Mouse (Mus musculus) midbrain, embryonic 16.5 days (tissue): ENCODE data around the gene Spg20. TPM values are rescaled to one million over a fixed set of nuclear protein-coding genes. Genes with fewer than 3 reads are reported as not detected.

Experiments
- ATAC-seq: fragments of 200-750 bp; cut with Nextera tagmentation; 2 replicates; pipeline ENCODE4 v1.8.0; 2017; ENCODE audit warnings: moderate TSS enrichment
- H3K27ac ChIP-seq: fragments of 300-500 bp; sonication (generic); 2 replicates; pipeline ENCODE4 v1.5.1; 2014; ENCODE audit warnings: mild to moderate bottlenecking, low read length, mixed read lengths
- H3K27me3 ChIP-seq: fragments of 300-500 bp; sonication (generic); 2 replicates; pipeline ENCODE4 v1.6.1; 2014; ENCODE audit warnings: low read depth, low read length, mixed read lengths; ENCODE audit not compliant: control insufficient read depth, insufficient read depth
- H3K36me3 ChIP-seq: fragments of 300-500 bp; sonication (generic); 2 replicates; pipeline ENCODE4 v1.6.1; 2014; ENCODE audit warnings: mild to moderate bottlenecking, low read length, moderate library complexity, mixed read lengths; ENCODE audit not compliant: control insufficient read depth, insufficient read depth
- H3K4me1 ChIP-seq: fragments of 300-500 bp; sonication (generic); 2 replicates; pipeline ENCODE4 v1.6.1; 2014; ENCODE audit warnings: mild to moderate bottlenecking, low read length, mixed read lengths; ENCODE audit not compliant: control insufficient read depth, insufficient read depth
- H3K4me2 ChIP-seq: fragments of 300-500 bp; sonication (generic); 2 replicates; pipeline ENCODE4 v1.6.1; 2014; ENCODE audit warnings: mild to moderate bottlenecking, low read length, mixed read lengths
- H3K4me3 ChIP-seq: fragments of 300-500 bp; sonication (generic); 2 replicates; pipeline ENCODE4 v1.5.1; 2014; ENCODE audit warnings: low read depth, mild to moderate bottlenecking, low read length, moderate library complexity, mixed read lengths
- H3K9ac ChIP-seq: fragments of 300-500 bp; sonication (generic); 2 replicates; pipeline ENCODE4 v1.6.1; 2014; ENCODE audit warnings: low read depth, low read length, mixed read lengths
- H3K9me3 ChIP-seq: fragments of 300-500 bp; sonication (generic); replicated peaks from 2 replicates; pipeline ENCODE4 v1.6.1; 2014; ENCODE audit warnings: mild to moderate bottlenecking, low read length, mixed read lengths; ENCODE audit not compliant: control insufficient read depth, poor library complexity, severe bottlenecking
- WGBS: fragments of 180-500 bp; shearing (Covaris S2); extraction: QIAGEN DNeasy Blood & Tissue Kit; methylation state at CpG from one replicate; pipeline ENCODE4 v1.1.7; 2014; 5-methylcytosine and 5-hydroxymethylcytosine counted together
- polyA plus RNA-seq: library from polyadenylated mRNA; unstranded; fragments of >200 nt; fragmentation: Nextera tagmentation; extraction: Ambion mirVana; gene quantifications from 2 replicates; pipeline ENCODE4 v1.2.1, GENCODE M21; 2015

The Spg20 gene
- polyA plus RNA-seq, 1 experiment from 2014 or later, result 14.6 TPM

DNA sequence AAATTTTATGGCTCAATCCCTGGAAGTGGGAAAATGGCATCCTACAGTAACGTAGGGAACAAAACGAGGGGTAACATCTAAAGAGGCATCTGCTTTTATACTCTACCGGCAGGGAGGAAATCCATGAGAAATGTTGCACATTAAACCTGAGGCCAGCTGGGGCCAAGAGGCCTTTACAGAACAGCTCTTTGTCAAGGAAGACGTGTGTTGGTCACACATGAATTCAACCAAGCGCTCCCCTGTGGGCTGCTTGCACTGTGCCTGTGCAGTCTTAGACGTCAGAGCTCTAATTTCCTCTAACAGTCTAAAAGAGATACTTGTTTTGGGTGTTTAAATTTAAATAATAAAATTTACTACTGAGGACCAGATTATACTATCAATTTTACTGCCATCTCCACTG, 33.7 kb upstream of the Spg20 start:
- WGBS, result 30% methylated on average over 6 of the region's 6 CpGs
- Histone ChIP-seq H3K27ac (no peak overlapping the region), H3K4me2 (no peak overlapping the region), H3K9me3 (no peaks in the 10 kb centered on the region), H3K4me1 (no peaks in the 10 kb centered on the region; the same call in 1 of the 2 replicates), H3K27me3 (no peaks in the 10 kb centered on the region), H3K36me3 (no peaks in the 10 kb centered on the region), H3K4me3 (no peak overlapping the region), H3K9ac (no peak overlapping the region)
- no peak for ATAC-seq

GRCm38 (mm10) chr3:55079619-55080018, 32.3 kb upstream of the Spg20 start:
- Histone ChIP-seq H3K9ac (no peak overlapping the region), H3K27me3 (no peaks in the 10 kb centered on the region), H3K36me3 (no peaks in the 10 kb centered on the region), H3K4me1 (no peaks in the 10 kb centered on the region; the same call in 1 of the 2 replicates), H3K4me2 (no peak overlapping the region), H3K4me3 (no peak overlapping the region), H3K9me3 (no peaks in the 10 kb centered on the region), H3K27ac (no peak overlapping the region)
- 83% methylated on average over 8 of the region's 8 CpGs for WGBS
- no peak for ATAC-seq

GRCm38 (mm10) chr3:55080055-55080454, 31.9 kb upstream of the Spg20 start:
- H3K27ac ChIP-seq, result no peak overlapping the region
- H3K36me3 ChIP-seq, result no peaks in the 10 kb centered on the region
- H3K27me3 ChIP-seq, result no peaks in the 10 kb centered on the region
- no peaks in the 10 kb centered on the region for H3K9me3 ChIP-seq
- no peaks in the 10 kb centered on the region; the same call in 1 of the 2 replicates for H3K4me1 ChIP-seq
- ATAC-seq, result no peak
- H3K9ac ChIP-seq, result no peak overlapping the region
- H3K4me3 ChIP-seq, result no peak overlapping the region
- WGBS, result 18% methylated on average over 6 of the region's 6 CpGs
- H3K4me2 ChIP-seq, result no peak overlapping the region

DNA sequence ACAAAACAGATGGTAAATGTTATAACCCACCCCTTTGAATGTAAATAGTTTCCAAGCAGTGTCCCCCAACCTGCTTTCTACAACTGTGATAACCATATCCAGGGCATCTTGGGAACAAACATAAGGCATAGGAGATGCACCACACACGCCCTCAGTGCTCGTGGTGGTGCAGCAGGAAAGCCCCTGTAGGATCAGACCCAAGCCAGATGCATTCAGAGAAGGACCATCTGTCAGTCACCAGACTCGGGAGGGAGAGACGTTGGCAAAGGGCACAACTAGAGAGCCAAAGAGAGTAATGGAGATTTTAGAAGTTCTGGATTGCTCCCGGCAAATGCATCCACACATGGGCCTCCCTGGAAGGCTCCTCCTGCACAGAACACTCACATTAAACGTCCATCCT, 27.1 kb upstream of the Spg20 start:
- no peak overlapping the region for H3K9ac ChIP-seq
- no peaks in the 10 kb centered on the region for H3K36me3 ChIP-seq
- H3K27ac ChIP-seq, result no peak overlapping the region
- no peak overlapping the region for H3K4me2 ChIP-seq
- no peaks in the 10 kb centered on the region for H3K4me1 ChIP-seq
- no peaks in the 10 kb centered on the region for H3K27me3 ChIP-seq
- H3K4me3 ChIP-seq, result no peak overlapping the region
- 42% methylated on average over 6 of the region's 6 CpGs for WGBS
- H3K9me3 ChIP-seq, result no peaks in the 10 kb centered on the region
- ATAC-seq, result 0 out of 2 replicates have a peak, but pooled peaks have one; percentile 50

GRCm38 (mm10) chr3:55085716-55086115, 26.2 kb upstream of the Spg20 start:
- H3K27me3 ChIP-seq, result no peaks in the 10 kb centered on the region
- no peak overlapping the region for H3K4me2 ChIP-seq
- ATAC-seq, result no peak
- no peak overlapping the region for H3K9ac ChIP-seq
- WGBS, result 26% methylated on average over 3 of the region's 3 CpGs
- no peak overlapping the region for H3K4me3 ChIP-seq
- H3K27ac ChIP-seq, result no peak overlapping the region
- H3K4me1 ChIP-seq, result no peaks in the 10 kb centered on the region
- no peaks in the 10 kb centered on the region for H3K9me3 ChIP-seq
- H3K36me3 ChIP-seq, result no peaks in the 10 kb centered on the region

DNA sequence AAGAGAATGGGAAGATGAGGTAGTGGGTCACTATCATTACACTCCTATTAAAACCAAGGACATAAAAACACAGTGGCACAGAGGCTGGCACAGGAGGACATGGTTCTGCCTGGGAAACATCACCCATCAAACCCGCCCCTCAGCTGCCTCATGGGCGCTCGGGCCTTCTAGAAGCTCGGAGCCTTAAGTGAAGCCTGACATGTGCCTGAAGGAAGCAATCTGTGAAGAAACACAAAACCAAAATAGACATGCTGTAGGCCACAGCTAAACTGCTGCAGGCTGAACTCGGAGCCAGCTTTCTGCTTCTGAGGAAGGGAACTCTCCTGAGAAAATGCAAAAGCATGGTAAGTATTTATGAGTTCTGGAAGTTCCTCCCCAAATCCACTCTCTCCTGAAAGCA, 25.0 kb upstream of the Spg20 start:
- Histone ChIP-seq H3K4me1 (no peaks in the 10 kb centered on the region), H3K4me2 (no peak overlapping the region), H3K4me3 (no peak overlapping the region), H3K9me3 (no peaks in the 10 kb centered on the region), H3K36me3 (no peaks in the 10 kb centered on the region), H3K27ac (no peak overlapping the region), H3K27me3 (no peaks in the 10 kb centered on the region), H3K9ac (no peak overlapping the region)
- 93% methylated on average over 5 of the region's 5 CpGs for WGBS
- no peak for ATAC-seq

GRCm38 (mm10) chr3:55087360-55087759, 24.5 kb upstream of the Spg20 start:
- Histone ChIP-seq H3K4me1 (no peaks in the 10 kb centered on the region), H3K9ac (no peak overlapping the region), H3K4me3 (no peak overlapping the region), H3K27ac (no peak overlapping the region), H3K4me2 (no peak overlapping the region), H3K36me3 (no peaks in the 10 kb centered on the region), H3K27me3 (no peaks in the 10 kb centered on the region), H3K9me3 (no peaks in the 10 kb centered on the region)
- ATAC-seq, result no peak
- WGBS, result 61% methylated on average over 4 of the region's 4 CpGs

DNA sequence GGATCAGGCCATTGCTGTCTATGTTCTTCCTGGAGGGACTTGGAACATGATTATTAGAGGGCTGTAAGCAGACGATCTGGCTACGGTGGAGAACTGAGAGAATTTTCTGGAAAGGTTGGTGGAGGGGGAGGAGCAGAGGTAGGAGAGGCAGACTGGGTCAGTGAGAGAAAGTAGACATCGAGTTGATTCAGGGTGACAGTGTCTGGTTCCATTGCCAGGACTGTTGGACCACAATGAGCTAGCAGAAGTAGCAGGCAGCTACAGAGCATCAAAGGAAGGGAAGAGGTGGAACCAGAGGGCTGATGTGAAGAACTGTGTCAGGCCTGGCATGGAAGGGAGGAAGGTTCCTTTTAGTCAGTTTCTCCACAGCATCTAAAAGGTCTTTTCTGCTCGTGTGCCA, 23.5 kb upstream of the Spg20 start:
- H3K4me1 ChIP-seq, result no peaks in the 10 kb centered on the region
- no peak overlapping the region for H3K4me3 ChIP-seq
- no peak for ATAC-seq
- no peak overlapping the region for H3K4me2 ChIP-seq
- no peaks in the 10 kb centered on the region for H3K9me3 ChIP-seq
- WGBS, result 71% methylated on average over 4 of the region's 4 CpGs
- no peak overlapping the region for H3K27ac ChIP-seq
- H3K9ac ChIP-seq, result no peak overlapping the region
- H3K36me3 ChIP-seq, result no peaks in the 10 kb centered on the region
- no peaks in the 10 kb centered on the region for H3K27me3 ChIP-seq

- Histone ChIP-seq H3K9ac (no peak overlapping the region), H3K4me1 (no peaks in the 10 kb centered on the region), H3K27ac (no peak overlapping the region), H3K9me3 (no peaks in the 10 kb centered on the region), H3K4me2 (no peak overlapping the region), H3K27me3 (no peaks in the 10 kb centered on the region), H3K4me3 (no peak overlapping the region), H3K36me3 (no peaks in the 10 kb centered on the region)
- WGBS, result 77% methylated on average over 3 of the region's 3 CpGs
- ATAC-seq, result no peak
Measured at GRCm38 (mm10) chr3:55088843-55089242, 23.1 kb upstream of the Spg20 start.

DNA sequence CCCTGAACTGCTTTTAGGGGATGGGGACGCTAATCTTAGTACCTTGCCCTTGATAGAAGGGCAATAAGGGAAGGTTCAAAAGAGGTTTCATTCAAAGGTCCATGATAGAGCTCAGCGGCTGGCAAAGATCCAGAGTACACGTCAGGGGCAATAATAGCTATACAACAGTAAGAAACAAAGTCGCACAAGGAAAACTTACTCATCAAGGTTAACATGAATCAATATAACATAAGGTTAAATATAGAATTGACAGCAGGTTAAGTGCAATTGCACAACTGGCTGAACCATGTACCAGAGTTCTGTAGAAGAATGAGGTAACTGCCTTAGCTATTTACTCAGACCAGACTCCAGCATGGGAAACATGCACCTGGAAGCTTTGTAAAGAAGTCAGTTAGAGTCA, 22.6 kb upstream of the Spg20 start:
- H3K27me3 ChIP-seq, result no peaks in the 10 kb centered on the region
- no peaks in the 10 kb centered on the region for H3K36me3 ChIP-seq
- no peaks in the 10 kb centered on the region for H3K9me3 ChIP-seq
- no peak overlapping the region for H3K27ac ChIP-seq
- no peak overlapping the region for H3K4me2 ChIP-seq
- ATAC-seq, result no peak
- 82% methylated on average over 4 of the region's 4 CpGs for WGBS
- H3K9ac ChIP-seq, result no peak overlapping the region
- no peak overlapping the region for H3K4me3 ChIP-seq
- no peaks in the 10 kb centered on the region for H3K4me1 ChIP-seq
